Mouse (Mus musculus) left cerebral cortex, postnatal 14 days (tissue): ENCODE measurements around the gene Olfr432. TPM values are rescaled to one million over a fixed set of nuclear protein-coding genes. Genes with fewer than 3 reads are reported as not detected.

Source experiments
- DNase-seq, 2 experiments: peaks; one replicate each; pipeline ENCODE4 v3.0.0; 2021 to 2022; ENCODE audit warnings: low spot score in 2 of 2, mixed read lengths in 1 of 2
- intact Hi-C: fragments of 180-260 bp; cut with DNase I; formaldehyde crosslinking; loops from one replicate; pipeline ENCODE4 v1.15.1; 2025
- total RNA-seq, 2 experiments: library from RNA; stranded (reverse); gene quantifications; 2 replicates each; pipeline ENCODE4 v1.2.3; 2021

Olfr432 gene
- total RNA-seq, 2 experiments from 2014 or later: not detected

DNA sequence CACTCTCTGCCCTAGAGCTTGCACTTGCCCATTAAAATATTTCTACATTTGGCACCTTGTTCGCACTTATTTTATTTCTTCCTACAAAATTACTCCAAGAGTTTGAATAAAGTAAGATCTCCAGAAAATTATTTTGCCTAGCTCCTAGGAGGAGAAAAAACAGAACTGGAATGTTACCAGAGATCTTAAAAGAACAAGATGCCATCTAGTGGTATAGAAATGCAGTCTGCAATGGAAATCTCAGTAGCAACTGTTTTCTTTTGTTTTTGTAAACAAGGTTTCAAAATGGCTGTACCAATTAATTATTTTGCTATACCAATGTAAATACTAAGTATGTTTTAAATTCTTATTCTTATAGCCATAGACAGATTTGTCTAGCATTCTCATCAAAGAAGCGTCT is 54.7 kb downstream of the Olfr432 start:
- intact Hi-C loops: loop anchor here (1.0 kb wide), 1 partner anchor 647 kb away; no protein-coding TSS in a partner anchor

More for the DNA sequence above, 54.7 kb downstream of the Olfr432 start:
- no peak for DNase-seq

Other genes with a start within 250 kb of the Olfr432 start
- gene Ifi211, start 136.2 kb upstream of the Olfr432 start, total RNA-seq: not detected
- gene Mndal, start 106.7 kb upstream of the Olfr432 start, total RNA-seq: 1 to 10 TPM; 1.9 to 2.6 TPM
- 1 to 10 TPM in 1 of 2 experiments, under 1 TPM in 1; 0.48 to 1.4 TPM for gene Ifi203, start 106.5 kb upstream of the Olfr432 start, total RNA-seq
- not detected for gene Ifi202b, start 66.5 kb upstream of the Olfr432 start, total RNA-seq
- gene Ifi205, start 17.4 kb upstream of the Olfr432 start, total RNA-seq: not detected
- not detected for gene Olfr433, start 8.5 kb upstream of the Olfr432 start, total RNA-seq
- gene Olfr430, start 17.4 kb downstream of the Olfr432 start, total RNA-seq: not detected
- not detected for gene Olfr429, start 35.1 kb downstream of the Olfr432 start, total RNA-seq
- gene Olfr427, start 47.7 kb downstream of the Olfr432 start, total RNA-seq: not detected
- not detected for gene Olfr231, start 72.0 kb downstream of the Olfr432 start, total RNA-seq
- not detected for gene Olfr424, start 82.3 kb downstream of the Olfr432 start, total RNA-seq
- gene Olfr420, start 106.4 kb downstream of the Olfr432 start, total RNA-seq: not detected
- under 1 TPM; 0.19 to 0.24 TPM for gene Spta1, start 123.6 kb downstream of the Olfr432 start, total RNA-seq
- not detected for gene Olfr419, start 202.9 kb downstream of the Olfr432 start, total RNA-seq